Mouse (Mus musculus) kidney, postnatal 0 days (tissue): ENCODE results near the gene Pnmal1. TPM values are rescaled to one million over a fixed set of nuclear protein-coding genes. Genes with fewer than 3 reads are reported as not detected.

Experiments used
- ATAC-seq: fragments of 200-750 bp; cut with Nextera tagmentation; replicated peaks from 2 replicates; pipeline ENCODE4 v1.8.0; 2017; ENCODE audit warnings: low read depth, moderate number of reproducible peaks, moderate TSS enrichment, moderate library complexity; ENCODE audit not compliant: low FRiP score
- DNase-seq: peaks from one replicate; pipeline ENCODE4 v3.0.0-alpha.2; 2016; ENCODE audit warnings: low spot score
- H3K27ac ChIP-seq: fragments of 300-500 bp; sonication (generic); 2 replicates; pipeline ENCODE4 v1.5.1; 2014; ENCODE audit warnings: mild to moderate bottlenecking
- H3K27me3 ChIP-seq: fragments of 300-500 bp; sonication (generic); 2 replicates; pipeline ENCODE4 v1.6.1; 2014; ENCODE audit warnings: low read length, mixed read lengths; ENCODE audit not compliant: insufficient read depth
- H3K36me3 ChIP-seq: fragments of 300-500 bp; sonication (generic); 2 replicates; pipeline ENCODE4 v1.6.1; 2014; ENCODE audit warnings: low read length, mixed read lengths; ENCODE audit not compliant: insufficient read depth
- H3K4me1 ChIP-seq: fragments of 300-500 bp; sonication (generic); replicated peaks from 2 replicates; pipeline ENCODE4 v1.6.1; 2014; ENCODE audit warnings: antibody characterized with exemption, low read length, mixed read lengths; ENCODE audit not compliant: insufficient read depth
- H3K4me2 ChIP-seq: fragments of 300-500 bp; sonication (generic); 2 replicates; pipeline ENCODE4 v1.6.1; 2014; ENCODE audit warnings: mild to moderate bottlenecking, low read length, moderate library complexity, mixed read lengths
- H3K4me3 ChIP-seq: fragments of 300-500 bp; sonication (generic); replicated peaks from 2 replicates; pipeline ENCODE4 v1.5.1; 2014; ENCODE audit warnings: low read depth, low read length
- H3K9ac ChIP-seq: fragments of 300-500 bp; sonication (generic); 2 replicates; pipeline ENCODE4 v1.6.1; 2014; ENCODE audit warnings: low read depth, low read length
- H3K9me3 ChIP-seq: fragments of 300-500 bp; sonication (generic); replicated peaks from 2 replicates; pipeline ENCODE4 v1.6.1; 2016; ENCODE audit warnings: low read length, inconsistent platforms, mixed read lengths
- CTCF ChIP-seq: IDR thresholded peaks from 2 replicates; pipeline ENCODE4 v1.5.1; 2016; ENCODE audit warnings: antibody characterized with exemption, low read depth, mild to moderate bottlenecking, moderate library complexity
- WGBS: fragments of 180-500 bp; shearing (Covaris S2); extraction: QIAGEN DNeasy Blood & Tissue Kit; methylation state at CpG from one replicate; pipeline ENCODE4 v1.1.7; 2014; 5-methylcytosine and 5-hydroxymethylcytosine counted together
- polyA plus RNA-seq: library from polyadenylated mRNA; unstranded; fragments of >200 nt; fragmentation: Nextera tagmentation; extraction: Ambion mirVana; gene quantifications from 2 replicates; pipeline ENCODE4 v1.2.1, GENCODE M21; 2015

Gene Pnmal1
- polyA plus RNA-seq, 1 experiment from 2014 or later = 0.28 TPM

GRCm38 (mm10) chr7:16971160-16971559, 11.7 kb downstream of the Pnmal1 start:
- H3K9me3 ChIP-seq = no peaks in the 10 kb centered on the region
- 70% methylated on average over 3 of the region's 3 CpGs for WGBS
- H3K4me3 ChIP-seq = no peak overlapping the region
- H3K27ac ChIP-seq = no peak overlapping the region
- ATAC-seq = no peak
- no peaks in the 10 kb centered on the region for H3K4me1 ChIP-seq
- H3K4me2 ChIP-seq = no peak overlapping the region
- no peak for DNase-seq
- H3K27me3 ChIP-seq = no peaks in the 10 kb centered on the region
- H3K9ac ChIP-seq = no peak overlapping the region
- no peak for TF ChIP-seq CTCF
- H3K36me3 ChIP-seq = no peaks in the 10 kb centered on the region

- Histone ChIP-seq H3K4me3 (no peak overlapping the region), H3K9ac (no peak overlapping the region), H3K36me3 (no peaks in the 10 kb centered on the region), H3K27ac (no peak overlapping the region), H3K9me3 (no peaks in the 10 kb centered on the region), H3K27me3 (no peaks in the 10 kb centered on the region), H3K4me1 (no peaks in the 10 kb centered on the region), H3K4me2 (no peak overlapping the region)
- no peak for TF ChIP-seq CTCF
- DNase-seq (no peak), ATAC-seq (0 out of 2 replicates have a peak, but pooled peaks have one; percentile 46)
- 58% methylated on average over 6 of the region's 6 CpGs for WGBS
Observed at GRCm38 (mm10) chr7:16974018-16974417, 14.5 kb downstream of the Pnmal1 start.

GRCm38 (mm10) chr7:16976298-16976697, 16.8 kb downstream of the Pnmal1 start:
- 46% methylated on average over 8 of the region's 8 CpGs for WGBS

GRCm38 (mm10) chr7:16978173-16978572, 18.7 kb downstream of the Pnmal1 start:
- DNase-seq (no peak), ATAC-seq (no peak)
- 72% methylated on average over 6 of the region's 6 CpGs for WGBS
- TF ChIP-seq CTCF = no peak
- peaks cover 6% of the 10 kb centered on the region; the same call in 1 of the 2 replicates for H3K4me1 ChIP-seq
- H3K9me3 ChIP-seq = no peaks in the 10 kb centered on the region
- no peak overlapping the region for H3K9ac ChIP-seq
- no peaks in the 10 kb centered on the region for H3K36me3 ChIP-seq
- no peak overlapping the region for H3K4me3 ChIP-seq
- no peaks in the 10 kb centered on the region for H3K27me3 ChIP-seq
- H3K4me2 ChIP-seq = no peak overlapping the region
- H3K27ac ChIP-seq = no peak overlapping the region

More at GRCm38 (mm10) chr7:16976298-16976697, 16.8 kb downstream of the Pnmal1 start:
- H3K36me3 ChIP-seq = no peaks in the 10 kb centered on the region
- no peak for ATAC-seq
- H3K9ac ChIP-seq = no peak overlapping the region
- H3K27ac ChIP-seq = no peak overlapping the region
- no peak overlapping the region for H3K4me3 ChIP-seq
- peaks cover 6% of the 10 kb centered on the region; the same call in 1 of the 2 replicates for H3K4me1 ChIP-seq
- no peaks in the 10 kb centered on the region for H3K9me3 ChIP-seq
- no peaks in the 10 kb centered on the region for H3K27me3 ChIP-seq
- no peak for TF ChIP-seq CTCF
- DNase-seq = no peak
- H3K4me2 ChIP-seq = no peak overlapping the region

GRCm38 (mm10) chr7:16978593-16978992, 19.1 kb downstream of the Pnmal1 start:
- no peak for ATAC-seq

GRCm38 (mm10) chr7:16980348-16980747, 20.9 kb downstream of the Pnmal1 start:
- peak overlapping the region; percentile 38; the same call in 1 of the 2 replicates for H3K9ac ChIP-seq
- peak; percentile 54 for DNase-seq
- WGBS = 1% methylated on average over 12 of the region's 12 CpGs
- no peak for TF ChIP-seq CTCF
- peak overlapping the region; percentile 70 for H3K27ac ChIP-seq
- no peaks in the 10 kb centered on the region for H3K9me3 ChIP-seq
- H3K4me2 ChIP-seq = peak overlapping the region; percentile 54
- H3K27me3 ChIP-seq = no peaks in the 10 kb centered on the region
- peaks cover 6% of the 10 kb centered on the region; the same call in 1 of the 2 replicates for H3K4me1 ChIP-seq
- no peak for ATAC-seq
- no peaks in the 10 kb centered on the region for H3K36me3 ChIP-seq
- H3K4me3 ChIP-seq = no peak overlapping the region; the same call in 1 of the 2 replicates

More at GRCm38 (mm10) chr7:16978593-16978992, 19.1 kb downstream of the Pnmal1 start:
- H3K4me2 ChIP-seq = no peak overlapping the region
- DNase-seq = no peak
- H3K4me1 ChIP-seq = peaks cover 6% of the 10 kb centered on the region; the same call in 1 of the 2 replicates
- no peaks in the 10 kb centered on the region for H3K9me3 ChIP-seq
- H3K27me3 ChIP-seq = no peaks in the 10 kb centered on the region
- WGBS = 86% methylated on average over 3 of the region's 3 CpGs
- H3K9ac ChIP-seq = no peak overlapping the region
- no peak for TF ChIP-seq CTCF
- H3K27ac ChIP-seq = no peak overlapping the region
- H3K36me3 ChIP-seq = no peaks in the 10 kb centered on the region
- no peak overlapping the region for H3K4me3 ChIP-seq
